Mouse (Mus musculus): Measurements from ENCODE around the gene Ahcyl2.

Ahcyl2 gene

DNA sequence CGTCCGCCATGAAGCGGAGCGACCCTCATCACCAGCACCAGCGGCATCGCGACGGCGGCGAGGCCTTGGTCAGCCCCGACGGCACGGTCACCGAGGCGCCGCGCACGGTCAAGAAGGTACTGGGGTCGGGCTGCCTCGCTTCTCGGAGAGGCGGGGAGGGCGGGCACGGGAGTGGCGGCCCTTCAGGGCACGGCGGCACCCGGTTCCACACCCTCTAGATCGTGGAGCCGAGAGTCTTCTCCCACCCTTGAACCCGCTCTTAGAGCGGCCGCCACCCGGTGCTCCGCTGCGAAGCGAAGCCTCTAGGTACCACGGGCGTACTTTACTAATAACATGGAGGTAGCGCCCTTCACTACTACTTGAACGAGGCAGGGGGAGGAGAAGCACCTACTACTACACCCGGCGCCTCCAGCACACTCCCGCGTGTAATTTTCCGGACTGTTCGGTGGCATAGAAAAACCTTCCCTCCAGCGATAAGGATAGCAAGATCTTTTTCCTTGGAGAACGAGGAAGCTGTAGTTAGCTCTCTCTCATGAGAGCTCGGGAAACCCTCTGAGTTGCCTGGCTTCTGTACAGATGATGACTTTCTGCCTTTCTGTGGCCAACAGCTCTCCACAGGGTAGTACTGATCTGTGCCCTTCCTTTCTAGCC, 1.1 kb downstream of the Ahcyl2 start:
- DNase-seq (ENCODE audit: extremely low read depth, low read depth), result peak; percentile 48

DNA sequence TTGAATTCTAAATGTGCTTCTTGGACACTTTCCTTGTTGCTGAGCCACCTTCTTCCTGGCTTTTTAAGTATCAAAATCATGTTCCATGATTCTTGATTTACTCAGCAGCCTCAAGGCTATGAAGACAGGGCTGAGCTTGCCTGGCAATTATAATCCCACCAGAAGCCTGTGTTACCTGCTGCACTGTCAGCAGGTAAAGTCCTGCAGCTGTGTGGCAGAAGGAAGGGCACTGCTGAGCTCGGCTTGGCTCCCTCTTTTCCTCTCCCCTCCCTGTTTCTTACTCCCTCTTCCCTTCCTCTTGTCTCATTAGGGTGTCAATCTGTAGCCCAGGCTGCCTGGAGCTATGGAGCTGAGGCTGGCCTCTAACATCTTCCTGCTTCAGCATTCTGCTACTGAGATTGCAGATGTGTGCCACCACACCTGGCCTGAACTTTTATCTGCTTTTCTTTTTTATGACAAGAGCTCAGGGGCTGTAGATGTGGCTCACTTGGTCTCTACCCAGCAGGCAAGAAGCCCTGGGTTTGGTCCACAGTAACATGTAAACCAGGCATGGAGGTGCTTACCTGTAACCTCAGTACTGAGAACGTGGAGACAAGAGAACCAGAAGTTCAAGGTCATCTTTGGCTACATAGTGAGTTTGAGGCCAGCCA, 3.0 kb downstream of the Ahcyl2 start:
- no peak for DNase-seq (ENCODE audit: extremely low read depth, low read depth)

DNA sequence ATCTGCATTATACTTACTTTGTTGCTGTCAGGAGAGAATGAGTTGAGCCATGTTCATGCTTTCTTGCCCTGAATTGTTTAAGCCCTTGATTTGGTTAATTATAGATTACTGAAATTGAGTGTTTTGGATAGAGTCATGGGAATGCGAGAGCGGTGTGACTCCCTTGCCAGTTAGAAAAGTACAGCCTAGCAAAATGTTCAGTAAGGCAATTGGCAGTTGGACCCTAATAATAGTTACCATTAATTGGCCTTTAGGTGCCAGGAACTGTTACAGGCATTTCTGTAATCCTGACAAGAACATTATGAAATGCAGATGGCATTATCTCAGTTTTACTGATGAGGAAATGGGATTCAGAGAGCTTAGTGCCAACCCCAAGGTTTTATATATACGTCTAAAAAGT, 4.4 kb downstream of the Ahcyl2 start:
- DNase-seq (ENCODE audit: extremely low read depth, low read depth), result no peak

DNA sequence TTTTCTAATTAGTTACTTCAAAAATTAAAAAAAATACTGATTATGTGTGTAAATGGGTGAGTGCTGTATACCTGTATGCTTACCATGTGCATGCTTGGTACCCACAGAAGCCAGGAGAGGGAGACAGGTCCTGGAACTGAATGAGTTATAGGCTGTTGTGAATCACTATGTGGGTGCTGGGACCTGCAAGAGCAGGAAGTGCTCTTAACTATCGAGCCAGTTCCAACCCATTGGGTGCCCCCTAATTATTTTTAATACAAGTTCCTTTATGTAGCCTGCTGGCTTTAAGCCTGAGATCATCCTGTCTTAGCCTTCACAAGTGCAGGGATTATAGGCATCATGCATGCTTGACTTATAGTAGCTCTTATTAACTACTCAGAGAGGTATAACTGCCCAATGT, 6.3 kb downstream of the Ahcyl2 start:
- no peak for DNase-seq (ENCODE audit: extremely low read depth, low read depth)

DNA sequence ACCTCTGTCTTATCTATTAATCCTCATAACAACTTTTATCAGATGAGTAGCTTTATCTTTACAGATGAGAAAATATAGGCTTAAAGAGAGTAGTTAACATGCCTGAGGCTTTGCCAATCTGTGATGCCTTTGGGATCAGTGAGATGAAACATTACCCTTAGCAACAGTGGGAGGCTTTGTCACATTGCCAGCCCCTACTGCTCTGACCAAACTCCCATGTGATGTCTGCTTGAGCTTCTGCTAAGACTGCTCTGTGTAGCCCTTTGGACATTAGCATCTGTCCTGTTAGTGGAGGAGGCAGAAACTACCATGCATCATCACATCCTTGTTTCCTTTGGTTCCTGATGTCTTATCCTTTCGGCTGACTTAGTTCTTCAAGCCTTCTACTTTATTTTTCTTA, 7.8 kb downstream of the Ahcyl2 start:
- DNase-seq (ENCODE audit: extremely low read depth, low read depth), result no peak

DNA sequence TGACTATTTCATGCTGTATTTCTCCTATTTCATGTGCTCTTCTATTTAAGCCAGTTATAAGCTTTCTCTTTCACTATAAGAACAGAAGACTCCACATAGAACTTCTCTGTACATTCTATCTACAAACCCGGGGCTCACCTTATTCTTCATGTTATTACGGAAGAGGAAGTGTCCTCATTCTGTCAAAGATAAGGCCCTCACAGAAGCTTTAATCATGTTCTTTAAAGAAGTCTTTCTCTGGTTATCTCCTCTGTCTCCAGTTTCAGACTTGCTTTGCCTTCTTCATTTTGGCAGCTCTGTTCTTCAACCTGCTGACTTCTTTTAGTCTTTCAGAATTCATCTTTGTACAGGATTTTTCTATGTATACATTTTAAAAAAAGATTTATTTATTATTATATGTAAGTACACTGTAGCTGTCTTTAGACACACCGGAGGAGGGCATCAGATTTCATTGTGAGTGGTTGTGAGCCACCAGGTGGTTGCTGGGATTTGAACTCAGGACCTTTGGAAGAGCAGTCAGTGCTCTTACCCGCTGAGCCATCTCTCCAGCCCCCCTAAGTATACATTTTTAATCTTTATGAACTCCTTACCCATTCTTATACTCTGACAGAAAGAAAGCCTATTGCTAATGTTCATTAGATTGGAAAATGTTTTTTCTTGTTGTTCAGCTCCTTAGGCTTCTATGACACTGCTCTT, 8.9 kb downstream of the Ahcyl2 start:
- peak; percentile 83 for DNase-seq (ENCODE audit: extremely low read depth, low read depth)

DNA sequence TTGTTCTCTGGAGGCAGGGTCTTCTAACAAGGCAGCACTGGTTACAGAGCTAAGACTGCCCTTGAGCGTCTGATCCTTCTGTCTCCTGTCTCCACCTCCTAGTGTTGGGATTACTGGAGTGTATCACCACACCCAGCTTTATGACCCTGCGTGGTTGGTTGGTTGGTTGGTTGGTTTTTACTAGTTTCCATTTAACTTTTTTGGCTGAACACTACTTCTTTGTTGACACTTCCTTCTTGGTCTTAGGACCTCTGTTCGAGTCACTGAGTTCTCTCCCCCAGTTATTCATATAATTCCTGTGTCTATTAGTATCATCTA, 9.4 kb downstream of the Ahcyl2 start:
- DNase-seq (ENCODE audit: extremely low read depth, low read depth), result no peak

DNA sequence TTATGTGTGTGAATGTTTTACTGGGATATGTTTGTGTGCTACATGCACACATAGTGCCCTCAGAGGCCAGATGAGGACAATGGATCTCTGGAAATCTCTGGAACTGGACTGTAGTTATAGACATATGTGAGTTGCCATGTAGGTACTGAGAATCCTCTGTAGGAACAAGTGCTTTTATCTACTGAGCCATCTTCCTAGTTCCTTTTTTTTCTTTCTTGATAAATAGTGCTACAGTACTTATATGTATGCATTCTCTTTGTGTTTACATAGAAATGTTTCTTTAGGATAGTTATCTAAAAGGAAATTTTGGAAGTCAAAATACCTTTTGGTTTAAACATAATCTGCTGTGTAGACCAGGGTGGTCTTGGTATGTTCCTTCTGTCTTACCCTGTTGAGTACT, 12.3 kb downstream of the Ahcyl2 start:
- no peak for DNase-seq (ENCODE audit: extremely low read depth, low read depth)

DNA sequence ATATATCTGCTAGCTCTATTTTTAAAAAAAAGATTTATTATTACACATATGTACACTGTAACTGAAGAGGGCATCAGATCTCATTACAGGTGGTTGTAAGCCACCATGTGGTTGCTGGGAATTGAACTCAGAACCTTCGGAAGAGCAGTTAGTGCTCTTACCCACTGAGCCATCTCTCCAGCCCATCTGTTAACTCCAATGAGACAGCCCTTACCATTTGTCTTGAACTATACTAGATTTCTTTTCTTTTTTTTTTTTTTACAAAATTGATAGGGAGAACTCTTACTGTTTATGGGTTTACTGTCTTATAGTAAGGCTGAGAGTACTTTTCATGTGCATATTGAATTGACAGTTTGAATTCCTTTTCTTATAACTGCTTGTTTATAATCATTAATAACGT, 12.8 kb downstream of the Ahcyl2 start:
- no peak for DNase-seq (ENCODE audit: extremely low read depth, low read depth)

DNA sequence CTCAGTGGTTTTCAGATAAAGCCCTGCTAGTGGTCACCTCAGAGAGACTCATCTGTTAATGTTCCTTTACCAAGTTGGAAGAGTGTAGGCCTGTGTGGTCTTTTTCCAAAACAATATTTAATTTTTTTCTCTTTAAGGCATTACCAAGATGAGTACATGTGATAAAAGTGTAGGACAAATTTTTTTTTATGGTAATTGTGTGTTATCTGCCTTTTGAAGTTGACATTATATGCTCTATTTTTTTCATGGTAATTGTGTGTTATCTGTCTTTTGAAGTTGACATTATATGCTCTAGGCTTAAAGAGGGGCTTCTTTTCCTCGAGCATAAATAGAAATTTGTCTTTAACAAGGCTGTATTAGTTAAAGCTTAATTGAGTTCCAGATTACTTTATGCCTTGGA, 14.4 kb downstream of the Ahcyl2 start:
- no peak for DNase-seq (ENCODE audit: extremely low read depth, low read depth)

DNA sequence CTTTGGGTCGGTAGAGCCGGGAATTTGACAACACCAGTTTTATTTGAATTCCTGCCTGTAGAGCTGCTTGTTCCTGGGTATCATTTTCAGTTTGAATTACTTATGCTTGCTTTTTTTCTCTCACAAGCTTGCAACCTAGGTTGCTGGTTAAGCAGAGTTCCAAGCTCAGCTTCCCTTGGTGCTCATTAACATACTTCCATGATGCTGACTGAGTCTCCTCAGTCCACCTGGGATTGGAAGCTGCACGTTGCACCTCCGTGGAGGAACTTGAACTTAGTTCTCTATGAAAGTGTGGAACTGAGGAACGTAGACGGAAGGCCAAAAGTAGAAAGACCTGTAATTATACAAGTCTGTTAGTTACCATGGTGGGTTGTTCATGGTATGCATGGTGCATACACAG, 16.1 kb downstream of the Ahcyl2 start:
- no peak for DNase-seq (ENCODE audit: extremely low read depth, low read depth)

DNA sequence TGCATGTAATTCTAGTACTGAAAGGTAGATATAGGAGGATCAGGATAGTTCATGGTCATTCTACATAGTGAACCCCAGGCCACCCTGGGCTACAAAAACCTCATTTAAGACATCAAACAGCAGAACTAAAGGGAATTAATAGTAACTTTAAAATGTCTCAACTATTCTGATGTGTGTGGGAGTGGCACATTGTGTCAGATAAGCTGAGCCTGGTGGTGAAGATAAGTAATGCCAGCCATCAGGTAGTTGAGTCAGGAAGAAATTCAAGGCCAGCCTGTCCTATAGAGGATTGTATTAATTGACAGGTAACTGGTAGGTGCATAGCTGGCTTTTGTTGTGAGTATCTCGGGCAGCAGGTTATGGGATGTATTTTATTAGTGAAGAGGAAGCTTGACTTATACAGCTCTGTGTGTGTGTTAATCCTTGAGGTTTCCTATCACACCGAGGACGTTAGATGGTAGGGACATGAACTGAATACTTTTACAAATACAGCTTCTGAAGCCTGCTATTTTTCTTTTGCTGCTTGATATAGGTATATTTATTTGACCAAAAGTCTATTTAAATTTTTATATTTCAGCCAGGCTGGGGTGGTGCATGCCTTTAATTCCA, 16.7 kb downstream of the Ahcyl2 start:
- DNase-seq (ENCODE audit: extremely low read depth, low read depth), result peak; percentile 49

DNA sequence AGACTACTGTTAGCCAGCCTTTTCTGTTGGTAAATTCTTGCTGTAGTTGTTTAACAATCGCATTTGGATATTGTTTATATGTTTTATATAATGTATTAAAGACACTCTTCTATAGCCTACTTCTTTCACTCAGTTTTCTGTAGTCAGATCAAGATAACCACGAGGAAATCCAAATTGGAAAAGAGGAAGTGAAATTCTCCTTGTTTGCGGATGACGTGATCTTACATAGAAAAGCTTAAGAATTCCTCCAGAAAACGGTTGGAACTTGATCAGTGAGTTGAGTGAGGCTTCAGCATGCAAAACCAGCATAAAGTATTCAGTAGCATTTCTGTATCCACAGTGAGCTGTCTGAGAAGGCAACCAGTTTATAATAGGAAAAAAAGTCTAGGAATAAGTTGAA, 17.9 kb downstream of the Ahcyl2 start:
- DNase-seq (ENCODE audit: extremely low read depth, low read depth), result no peak

DNA sequence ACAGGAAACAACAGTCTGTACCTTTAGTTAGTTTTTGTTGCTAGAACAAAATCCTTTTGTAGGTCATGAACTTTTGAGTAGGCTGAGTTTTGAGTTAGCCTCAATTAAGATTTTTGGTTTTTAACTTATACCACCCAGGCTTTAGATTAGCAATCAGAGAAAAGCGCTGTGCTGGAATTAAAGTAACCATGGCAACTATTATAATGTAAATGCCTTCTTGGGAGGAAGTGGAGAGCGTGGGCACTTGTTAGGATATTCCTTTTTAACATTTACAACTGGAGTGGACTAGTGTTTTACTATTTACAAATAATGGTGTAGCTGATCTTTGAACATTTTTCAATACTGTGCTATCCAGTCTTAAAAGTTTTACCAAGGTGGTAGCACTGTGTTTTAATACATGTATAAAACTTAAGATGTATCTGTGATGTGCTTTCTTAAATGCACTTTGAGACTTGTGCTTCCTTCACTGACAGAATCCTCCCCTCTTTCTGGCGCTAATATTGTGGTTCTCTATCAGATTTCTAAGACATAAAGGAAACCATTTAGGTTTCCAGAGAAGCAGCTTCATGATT, 21.1 kb downstream of the Ahcyl2 start:
- no peak for DNase-seq (ENCODE audit: extremely low read depth, low read depth)

DNA sequence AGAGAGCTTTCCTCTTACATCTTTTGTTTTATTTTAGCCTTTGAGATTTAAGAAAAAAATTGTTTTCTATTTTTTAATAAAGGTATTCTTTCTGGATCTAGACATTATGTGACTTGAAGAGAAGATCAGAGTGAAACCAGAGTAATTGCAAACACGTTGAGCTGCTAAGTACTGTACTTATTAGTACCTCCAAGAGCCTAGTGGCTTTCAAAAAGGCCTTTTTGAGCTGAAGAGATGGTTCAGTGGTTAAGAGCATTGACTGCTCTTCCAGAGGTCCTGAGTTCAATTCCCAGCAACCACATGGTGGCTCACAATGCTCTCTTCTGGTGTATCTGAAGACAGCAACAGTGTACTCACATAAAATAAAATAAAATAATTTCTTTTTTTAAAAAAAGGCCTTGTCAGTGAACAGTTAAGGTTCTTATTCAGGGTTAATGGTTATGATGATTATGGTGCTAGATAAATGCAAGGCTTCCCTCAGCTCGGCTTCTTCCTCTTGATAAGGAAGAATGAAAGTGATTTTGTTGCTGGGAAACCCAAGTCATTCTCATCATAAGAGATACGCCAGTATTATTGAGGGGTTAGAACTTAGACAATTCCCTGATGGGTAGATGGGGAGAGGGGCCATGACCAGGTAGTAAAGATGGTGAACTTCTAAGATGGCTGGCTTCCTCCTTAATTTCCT, 22.3 kb downstream of the Ahcyl2 start:
- no peak for DNase-seq (ENCODE audit: extremely low read depth, low read depth)

DNA sequence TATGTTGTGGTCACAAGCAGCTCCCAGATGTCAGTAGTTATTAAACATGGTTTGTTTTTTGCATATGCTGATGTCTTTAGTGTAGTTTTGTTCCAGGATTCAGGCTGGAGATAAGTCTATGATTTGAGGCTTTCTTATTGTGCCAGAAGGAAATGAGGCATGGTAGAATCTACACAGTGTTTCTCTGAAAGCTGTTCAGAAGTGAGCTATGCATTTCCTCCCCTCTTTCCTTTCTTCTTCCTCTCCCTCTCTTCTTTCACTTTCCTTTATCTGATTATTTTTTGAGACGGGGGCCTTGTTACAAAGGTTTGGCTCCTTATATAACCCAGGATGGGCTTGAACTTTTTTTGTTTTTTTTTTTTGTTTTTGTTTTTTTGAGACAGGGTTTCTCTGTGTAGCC, 25.7 kb downstream of the Ahcyl2 start:
- DNase-seq (ENCODE audit: extremely low read depth, low read depth), result no peak

DNA sequence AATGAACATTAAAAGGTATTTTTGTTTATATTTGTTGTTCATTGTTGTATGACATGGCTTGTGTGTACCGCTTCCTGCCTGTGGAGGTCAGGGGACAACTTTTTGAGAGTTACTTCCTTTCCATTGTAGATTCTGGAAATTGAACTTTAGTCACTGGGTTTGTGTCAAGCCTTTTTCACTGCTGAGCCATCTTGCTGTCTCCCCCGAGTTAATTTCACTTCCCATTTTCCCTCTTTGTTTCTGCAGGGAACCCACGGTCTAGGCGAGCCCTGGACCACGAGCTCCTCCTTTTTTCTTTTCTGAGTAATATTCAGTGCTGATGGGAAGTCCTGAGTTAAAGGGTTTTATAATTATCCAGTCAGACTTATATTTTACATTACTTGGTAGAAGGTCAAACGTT, 26.8 kb downstream of the Ahcyl2 start:
- DNase-seq (ENCODE audit: extremely low read depth, low read depth), result no peak

DNA sequence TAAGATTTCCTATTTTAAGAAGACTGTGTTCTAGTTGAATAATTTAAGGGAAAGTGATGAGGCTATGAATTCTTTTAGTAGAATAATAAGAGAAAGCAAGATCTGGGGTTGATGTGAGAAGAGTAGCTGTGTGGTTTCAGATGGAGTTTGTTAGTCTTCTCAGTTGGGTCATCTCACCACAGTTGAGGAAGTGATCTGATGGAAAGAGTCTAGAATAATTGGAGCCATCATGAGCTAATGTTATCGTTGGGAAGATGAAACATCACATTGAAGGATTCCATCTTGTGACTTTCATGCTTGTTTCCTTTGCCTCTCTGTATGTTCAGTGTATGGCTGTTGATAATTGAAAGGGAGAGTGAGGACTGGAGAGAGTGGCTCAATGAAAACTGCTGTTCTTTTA, 35.2 kb downstream of the Ahcyl2 start:
- no peak for DNase-seq (ENCODE audit: extremely low read depth, low read depth)

DNA sequence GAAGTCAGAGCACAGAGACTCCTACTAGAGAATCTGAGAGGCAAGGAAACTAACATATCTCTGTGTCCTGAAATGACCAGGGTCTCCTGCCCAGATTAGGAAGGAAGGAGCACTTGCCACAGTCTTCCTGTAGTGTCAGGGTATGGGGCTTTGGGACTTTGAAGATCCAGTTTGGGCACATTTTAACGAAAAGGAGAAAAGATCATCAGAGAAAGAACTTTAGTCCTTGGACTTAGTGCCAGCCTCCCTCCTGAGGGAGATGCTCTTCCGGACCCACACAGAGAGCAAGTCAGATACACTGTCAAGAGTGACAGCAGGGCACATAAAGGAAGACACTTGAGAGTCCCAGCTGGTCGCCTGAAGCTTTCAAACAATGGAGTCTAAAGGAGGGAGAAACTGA, 36.2 kb downstream of the Ahcyl2 start:
- no peak for DNase-seq (ENCODE audit: extremely low read depth, low read depth)

DNA sequence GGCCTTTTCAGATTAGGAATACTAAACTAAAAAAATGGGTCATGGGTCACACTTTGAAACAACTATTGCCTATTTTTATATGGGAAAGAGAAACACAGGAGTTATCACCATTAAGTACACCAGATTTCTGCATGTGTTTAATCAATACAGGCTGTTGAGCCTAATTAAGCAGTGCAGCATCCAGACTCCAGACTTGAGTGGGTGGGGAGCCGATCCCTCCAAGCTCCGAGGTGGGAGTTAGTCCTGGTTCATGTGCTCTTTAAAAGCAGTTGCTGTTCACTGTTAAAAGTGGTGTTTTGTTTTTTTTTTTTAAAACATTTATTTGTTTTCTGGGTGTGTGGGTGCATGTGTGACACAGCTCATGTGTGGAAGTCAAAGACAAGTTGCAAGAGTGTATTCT, 37.6 kb downstream of the Ahcyl2 start:
- DNase-seq (ENCODE audit: extremely low read depth, low read depth), result no peak

DNA sequence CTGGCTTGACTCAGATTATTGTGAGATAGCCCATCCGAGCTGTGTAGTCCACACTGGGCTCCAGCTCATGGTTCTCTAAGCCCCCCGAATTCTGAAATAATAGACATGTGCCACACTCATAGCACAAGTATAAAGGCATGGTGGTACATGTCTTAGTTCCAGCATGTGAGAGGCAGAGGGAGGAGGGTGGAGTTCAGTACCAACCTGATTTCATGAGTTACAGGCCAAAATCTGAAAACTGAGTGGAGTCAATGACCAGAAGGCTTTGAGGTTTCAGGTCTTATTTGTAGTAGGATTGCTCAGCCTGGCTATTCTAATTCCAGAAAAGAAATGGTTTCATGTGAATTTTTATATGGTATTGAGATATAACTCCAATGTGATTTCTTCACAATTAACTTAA, 44.3 kb downstream of the Ahcyl2 start:
- no peak for DNase-seq (ENCODE audit: extremely low read depth, low read depth)

DNA sequence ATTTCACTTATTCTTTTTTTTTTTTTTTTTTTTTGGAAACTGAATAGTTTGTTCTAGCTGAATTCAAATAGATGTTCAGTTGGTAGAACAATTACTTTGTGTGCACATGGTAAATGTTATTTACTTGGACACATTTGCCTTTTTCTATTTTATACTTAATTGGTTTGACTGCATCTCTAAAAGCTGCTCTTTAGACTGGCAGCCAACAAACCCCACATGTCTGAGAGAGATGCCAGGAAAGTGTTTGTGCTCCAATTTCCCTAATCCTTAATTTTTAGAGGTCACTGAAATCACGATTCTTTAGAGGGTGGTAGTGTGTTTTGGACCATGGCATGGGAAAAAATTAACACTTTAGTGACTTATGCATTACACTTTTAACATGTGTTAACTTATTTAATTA, 44.8 kb downstream of the Ahcyl2 start:
- no peak for DNase-seq (ENCODE audit: extremely low read depth, low read depth)

Data from MEL-GATA-1-ER (cell line).